Mouse (Mus musculus) hindbrain, embryonic 10.5 days (tissue): ENCODE data around the gene Lrrc30. TPM values are rescaled to one million over a fixed set of nuclear protein-coding genes. Genes with fewer than 3 reads are reported as not detected.

Experiments
- DNase-seq: peaks from one replicate; pipeline ENCODE4 v3.0.0-alpha.2; 2017; ENCODE audit warnings: low spot score
- H3K27ac ChIP-seq: fragments of 300-500 bp; sonication (generic); 2 replicates; pipeline ENCODE4 v1.5.1; 2016; ENCODE audit warnings: mild to moderate bottlenecking, moderate library complexity
- H3K27me3 ChIP-seq: fragments of 300-500 bp; sonication (generic); 2 replicates; pipeline ENCODE4 v1.6.1; 2016; ENCODE audit warnings: mild to moderate bottlenecking; ENCODE audit not compliant: poor library complexity, insufficient read depth, severe bottlenecking
- H3K36me3 ChIP-seq: fragments of 300-500 bp; sonication (generic); 2 replicates; pipeline ENCODE4 v1.6.1; 2016; ENCODE audit warnings: mild to moderate bottlenecking, moderate library complexity
- H3K4me1 ChIP-seq: fragments of 300-500 bp; sonication (generic); replicated peaks from 2 replicates; pipeline ENCODE4 v1.6.1; 2016; ENCODE audit warnings: mild to moderate bottlenecking
- H3K4me3 ChIP-seq: fragments of 300-500 bp; sonication (generic); 2 replicates; pipeline ENCODE4 v1.5.1; 2016; ENCODE audit warnings: mild to moderate bottlenecking, moderate library complexity
- H3K9me3 ChIP-seq: fragments of 300-500 bp; sonication (generic); 2 replicates; pipeline ENCODE4 v1.6.1; 2016; ENCODE audit warnings: mild to moderate bottlenecking, moderate library complexity
- WGBS: fragments of 180-500 bp; shearing (Covaris S2); methylation state at CpG from one replicate; pipeline ENCODE4 v1.1.7; 2016; 5-methylcytosine and 5-hydroxymethylcytosine counted together
- polyA plus RNA-seq: library from polyadenylated mRNA; unstranded; fragments of >200 nt; fragmentation: Nextera tagmentation; extraction: Ambion mirVana; gene quantifications from 2 replicates; pipeline ENCODE4 v1.2.1, GENCODE M21; 2016

The Lrrc30 gene
- not detected in 2 replicates for polyA plus RNA-seq

GRCm38 (mm10) chr17:67632676-67633339, at the start of gene Lrrc30:
Gene Lrrc30, minus strand, starts transcription at chr17:67632723.
- no peak within 1 kb of the TSS for H3K27ac ChIP-seq
- H3K4me1 ChIP-seq: peaks cover 28% of the 10 kb centered on the region
- H3K36me3 ChIP-seq: no peaks in the 10 kb centered on the region
- DNase-seq: no peak
- no peaks in the 10 kb centered on the region for H3K27me3 ChIP-seq
- WGBS: 71% methylated on average over 13 of the region's 13 CpGs
- no peak within 1 kb of the TSS for H3K4me3 ChIP-seq
- no peaks in the 10 kb centered on the region for H3K9me3 ChIP-seq

GRCm38 (mm10) chr17:67681084-67681483, 48.6 kb upstream of the Lrrc30 start:
- Histone ChIP-seq H3K9me3 (0 out of 2 replicates have a peak, but pooled peaks cover 3% of the 10 kb centered on the region), H3K36me3 (no peaks in the 10 kb centered on the region), H3K4me1 (peaks cover 17% of the 10 kb centered on the region), H3K27me3 (no peaks in the 10 kb centered on the region), H3K4me3 (no peak overlapping the region), H3K27ac (no peak overlapping the region)
- no peak for DNase-seq
- WGBS: 72% methylated on average over 6 of the region's 6 CpGs

GRCm38 (mm10) chr17:67678576-67678975, 46.1 kb upstream of the Lrrc30 start:
- DNase-seq: no peak
- no peaks in the 10 kb centered on the region for H3K36me3 ChIP-seq
- no peak overlapping the region for H3K4me3 ChIP-seq
- 0 out of 2 replicates have a peak, but pooled peaks cover 3% of the 10 kb centered on the region for H3K4me1 ChIP-seq
- 81% methylated on average over 1 of the region's 1 CpGs for WGBS
- no peaks in the 10 kb centered on the region for H3K27me3 ChIP-seq
- no peak overlapping the region for H3K27ac ChIP-seq
- 0 out of 2 replicates have a peak, but pooled peaks cover 3% of the 10 kb centered on the region for H3K9me3 ChIP-seq

- Histone ChIP-seq H3K27me3 (0 out of 2 replicates have a peak, but pooled peaks cover 11% of the 10 kb centered on the region), H3K9me3 (no peaks in the 10 kb centered on the region), H3K4me1 (no peaks in the 10 kb centered on the region), H3K36me3 (no peaks in the 10 kb centered on the region), H3K4me3 (no peak overlapping the region), H3K27ac (no peak overlapping the region)
- WGBS: 18% methylated on average over 3 of the region's 3 CpGs
- DNase-seq: peak; percentile 80
These were observed 35.5 kb upstream of the Lrrc30 start for GRCm38 (mm10) chr17:67667981-67668380.

- no peak for DNase-seq
- WGBS: 75% methylated on average over 5 of the region's 5 CpGs
- Histone ChIP-seq H3K27ac (no peak overlapping the region), H3K36me3 (no peaks in the 10 kb centered on the region), H3K4me1 (no peaks in the 10 kb centered on the region), H3K4me3 (no peak overlapping the region), H3K27me3 (0 out of 2 replicates have a peak, but pooled peaks cover 11% of the 10 kb centered on the region), H3K9me3 (no peaks in the 10 kb centered on the region)
These were observed 34.5 kb upstream of the Lrrc30 start for GRCm38 (mm10) chr17:67666981-67667380.

- WGBS: 74% methylated on average over 3 of the region's 3 CpGs
- no peak overlapping the region for H3K27ac ChIP-seq
- H3K36me3 ChIP-seq: no peaks in the 10 kb centered on the region
These were observed 31.8 kb upstream of the Lrrc30 start for GRCm38 (mm10) chr17:67664299-67664698.

GRCm38 (mm10) chr17:67651506-67651905, 19.0 kb upstream of the Lrrc30 start:
- Histone ChIP-seq H3K36me3 (no peaks in the 10 kb centered on the region), H3K9me3 (no peaks in the 10 kb centered on the region), H3K27me3 (no peaks in the 10 kb centered on the region), H3K4me1 (no peaks in the 10 kb centered on the region), H3K27ac (no peak overlapping the region), H3K4me3 (no peak overlapping the region)
- 25% methylated on average over 4 of the region's 4 CpGs for WGBS
- peak; percentile 32 for DNase-seq

More at GRCm38 (mm10) chr17:67664299-67664698, 31.8 kb upstream of the Lrrc30 start:
- Histone ChIP-seq H3K4me3 (no peak overlapping the region), H3K9me3 (no peaks in the 10 kb centered on the region), H3K27me3 (0 out of 2 replicates have a peak, but pooled peaks cover 11% of the 10 kb centered on the region), H3K4me1 (no peaks in the 10 kb centered on the region)
- no peak for DNase-seq

GRCm38 (mm10) chr17:67641627-67642026, 9.1 kb upstream of the Lrrc30 start:
- H3K27me3 ChIP-seq: no peaks in the 10 kb centered on the region
- H3K9me3 ChIP-seq: peaks cover 7% of the 10 kb centered on the region; the same call in 1 of the 2 replicates
- no peak overlapping the region for H3K27ac ChIP-seq
- no peak overlapping the region for H3K4me3 ChIP-seq
- H3K36me3 ChIP-seq: no peaks in the 10 kb centered on the region
- DNase-seq: no peak
- H3K4me1 ChIP-seq: peaks cover 5% of the 10 kb centered on the region

GRCm38 (mm10) chr17:67638119-67638810, 5.7 kb upstream of the Lrrc30 start:
- Histone ChIP-seq H3K36me3 (no peaks in the 10 kb centered on the region), H3K27me3 (no peaks in the 10 kb centered on the region), H3K27ac (no peak overlapping the region), H3K4me3 (no peak overlapping the region), H3K9me3 (no peaks in the 10 kb centered on the region), H3K4me1 (peaks cover 15% of the 10 kb centered on the region)
- no peak for DNase-seq
- WGBS: 89% methylated on average over 10 of the region's 10 CpGs

- H3K27me3 ChIP-seq: no peaks in the 10 kb centered on the region
- H3K9me3 ChIP-seq: no peaks in the 10 kb centered on the region
- H3K4me3 ChIP-seq: no peak overlapping the region
- no peaks in the 10 kb centered on the region for H3K36me3 ChIP-seq
- H3K27ac ChIP-seq: no peak overlapping the region
- 82% methylated on average over 2 of the region's 2 CpGs for WGBS
- no peak for DNase-seq
- peaks cover 23% of the 10 kb centered on the region for H3K4me1 ChIP-seq
These were observed 4.4 kb upstream of the Lrrc30 start for GRCm38 (mm10) chr17:67636951-67637350.

GRCm38 (mm10) chr17:67636304-67636703, 3.8 kb upstream of the Lrrc30 start:
- Histone ChIP-seq H3K9me3 (no peaks in the 10 kb centered on the region), H3K36me3 (no peaks in the 10 kb centered on the region), H3K27ac (no peak overlapping the region), H3K27me3 (no peaks in the 10 kb centered on the region), H3K4me3 (no peak overlapping the region), H3K4me1 (peaks cover 23% of the 10 kb centered on the region)
- WGBS: 82% methylated on average over 3 of the region's 3 CpGs
- DNase-seq: no peak

- H3K4me3 ChIP-seq: no peak overlapping the region
- H3K27me3 ChIP-seq: no peaks in the 10 kb centered on the region
- no peak overlapping the region for H3K27ac ChIP-seq
- DNase-seq: no peak
- 61% methylated on average over 3 of the region's 3 CpGs for WGBS
- H3K36me3 ChIP-seq: no peaks in the 10 kb centered on the region
- H3K9me3 ChIP-seq: no peaks in the 10 kb centered on the region
- H3K4me1 ChIP-seq: peaks cover 28% of the 10 kb centered on the region
These were observed 2.8 kb downstream of the Lrrc30 start for GRCm38 (mm10) chr17:67629746-67630145.

- no peaks in the 10 kb centered on the region for H3K27me3 ChIP-seq
- H3K27ac ChIP-seq: no peak overlapping the region
- 51% methylated on average over 13 of the region's 13 CpGs for WGBS
- H3K9me3 ChIP-seq: no peaks in the 10 kb centered on the region
- peaks cover 27% of the 10 kb centered on the region for H3K4me1 ChIP-seq
- no peak for DNase-seq
- H3K36me3 ChIP-seq: no peaks in the 10 kb centered on the region
- H3K4me3 ChIP-seq: no peak overlapping the region
These were observed 3.3 kb downstream of the Lrrc30 start for GRCm38 (mm10) chr17:67629211-67629657.
